Mouse (Mus musculus) ovary, postnatal 36 days (tissue): Measurements from ENCODE around the gene Gm27029.
"Not testable (repeated sequence)": the region's sequence is repeated elsewhere in the genome, so short reads cannot be mapped to it uniquely, and the experiment has no call there.

Experiments used
- DNase-seq: peaks from one replicate; pipeline ENCODE4 v3.0.0; 2022; ENCODE audit warnings: low spot score, mixed read lengths

Gm27029 gene

GRCm38 (mm10) chr11:101419610-101420009, 5.0 kb downstream of the Gm27029 start:
- no peak for DNase-seq

GRCm38 (mm10) chr11:101418991-101419390, 5.6 kb downstream of the Gm27029 start:
- no peak for DNase-seq

- DNase-seq: peak; percentile 86
Measured at GRCm38 (mm10) chr11:101417101-101417855, 7.3 kb downstream of the Gm27029 start, which contains the start of gene Aarsd1. Gene Aarsd1, minus strand, starts transcription at chr11:101417615.

- no peak for DNase-seq
Measured at GRCm38 (mm10) chr11:101416433-101417100, 8.0 kb downstream of the Gm27029 start.

- DNase-seq: no peak
Measured at GRCm38 (mm10) chr11:101415306-101415705, 9.3 kb downstream of the Gm27029 start.

GRCm38 (mm10) chr11:101395110-101395509, 29.5 kb downstream of the Gm27029 start:
- peak; percentile 66 for DNase-seq

- no peak for DNase-seq
Measured at GRCm38 (mm10) chr11:101381817-101382216, 42.8 kb downstream of the Gm27029 start.

GRCm38 (mm10) chr11:101378926-101379325, 45.7 kb downstream of the Gm27029 start:
- DNase-seq: peak; percentile 20

- DNase-seq: not testable (repeated sequence)
Measured at GRCm38 (mm10) chr11:101378196-101378595, 46.4 kb downstream of the Gm27029 start.

- no peak for DNase-seq
Measured at GRCm38 (mm10) chr11:101374421-101374938, 50.1 kb downstream of the Gm27029 start.

GRCm38 (mm10) chr11:101370141-101370540, 54.5 kb downstream of the Gm27029 start:
- DNase-seq: no peak

GRCm38 (mm10) chr11:101367326-101367935, 57.2 kb downstream of the Gm27029 start, which contains the start of gene G6pc:
Gene G6pc, plus strand, starts transcription at chr11:101367561.
- DNase-seq: no peak

GRCm38 (mm10) chr11:101364531-101364931, 60.1 kb downstream of the Gm27029 start:
- no peak for DNase-seq

- DNase-seq: no peak
Measured at GRCm38 (mm10) chr11:101360651-101361113, 63.9 kb downstream of the Gm27029 start.

- DNase-seq: no peak
Measured at GRCm38 (mm10) chr11:101359776-101360175, 64.8 kb downstream of the Gm27029 start.

GRCm38 (mm10) chr11:101357505-101358182, 67.0 kb downstream of the Gm27029 start:
- no peak for DNase-seq
